Mouse (Mus musculus): ENCODE data around the gene Cfap54.

The Cfap54 gene

DNA sequence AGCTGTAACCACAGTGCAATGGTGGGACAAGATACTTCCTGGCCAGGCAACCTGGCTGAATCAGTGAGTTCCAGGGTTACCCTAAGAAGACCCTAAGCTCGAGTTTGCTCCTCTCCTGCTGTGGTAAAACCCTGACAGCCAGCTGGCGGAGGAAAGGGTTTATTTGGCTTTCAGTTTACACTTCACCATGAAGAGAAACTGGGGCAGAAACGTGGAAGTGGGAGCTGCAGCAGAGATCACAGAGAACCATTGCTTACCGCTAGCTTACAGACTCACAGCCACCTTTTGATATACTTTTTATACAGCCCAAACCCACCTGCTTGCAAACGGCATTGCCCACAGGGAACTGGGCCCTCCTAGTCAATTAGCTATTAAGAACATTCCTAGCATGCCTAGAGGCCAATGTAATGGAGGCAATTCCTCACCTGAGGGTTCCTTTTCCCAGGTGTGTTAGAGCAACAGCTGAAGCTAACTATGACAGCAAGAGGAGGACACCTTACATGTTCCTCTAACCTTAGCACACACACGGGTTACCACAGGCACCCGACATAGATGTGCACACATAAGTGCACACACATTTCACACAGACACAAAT, 16.9 kb upstream of the Cfap54 start:
- in situ Hi-C loops (cut with MboI, MseI): loop anchor here (25.0 kb wide), 1 partner anchor 1439 kb away; no protein-coding TSS in a partner anchor

- in situ Hi-C loops (cut with MboI, MseI): loop anchor here (25.0 kb wide), 1 partner anchor 1440 kb away; no protein-coding TSS in a partner anchor
Measured at GRCm38 (mm10) chr10:93097439-93097838, 16.0 kb upstream of the Cfap54 start.

DNA sequence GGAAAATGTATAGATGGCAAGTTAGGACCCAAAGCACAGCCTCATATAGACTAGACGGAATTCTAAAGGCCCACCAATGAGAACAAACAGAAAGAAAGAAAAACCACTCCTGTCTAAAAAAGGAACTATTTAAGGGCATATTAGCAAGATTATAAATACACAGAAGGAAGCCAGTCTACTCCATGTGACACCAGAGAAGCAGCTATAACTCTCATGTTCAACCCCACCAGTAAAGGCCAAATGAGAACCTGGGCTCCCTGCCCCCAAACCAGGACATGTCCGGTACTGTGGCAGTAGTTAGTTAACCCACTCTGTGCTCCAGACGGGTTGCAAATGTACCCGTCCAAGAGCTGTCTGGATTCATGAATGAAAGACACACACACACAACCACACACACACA, 14.4 kb upstream of the Cfap54 start:
- in situ Hi-C loops (cut with MboI, MseI): loop anchor here (25.0 kb wide), 1 partner anchor 1441 kb away; no protein-coding TSS in a partner anchor

GRCm38 (mm10) chr10:93094957-93095580, 13.7 kb upstream of the Cfap54 start:
- in situ Hi-C loops (cut with MboI, MseI): loop anchor here (25.0 kb wide), 1 partner anchor 1442 kb away; no protein-coding TSS in a partner anchor

GRCm38 (mm10) chr10:93091928-93092327, 10.5 kb upstream of the Cfap54 start:
- in situ Hi-C loops (cut with MboI, MseI): loop anchor here (25.0 kb wide), 1 partner anchor 1445 kb away; no protein-coding TSS in a partner anchor

- in situ Hi-C loops (cut with MboI, MseI): loop anchor here (25.0 kb wide), 1 partner anchor 1447 kb away; no protein-coding TSS in a partner anchor
Measured at GRCm38 (mm10) chr10:93090241-93090640, 8.8 kb upstream of the Cfap54 start.

GRCm38 (mm10) chr10:93088396-93089048, 7.1 kb upstream of the Cfap54 start:
- in situ Hi-C loops (cut with MboI, MseI): loop anchor here (25.0 kb wide), 1 partner anchor 1449 kb away; no protein-coding TSS in a partner anchor

GRCm38 (mm10) chr10:93087504-93087903, 6.1 kb upstream of the Cfap54 start:
- in situ Hi-C loops (cut with MboI, MseI): loop anchor here (25.0 kb wide), 1 partner anchor 1450 kb away; no protein-coding TSS in a partner anchor

DNA sequence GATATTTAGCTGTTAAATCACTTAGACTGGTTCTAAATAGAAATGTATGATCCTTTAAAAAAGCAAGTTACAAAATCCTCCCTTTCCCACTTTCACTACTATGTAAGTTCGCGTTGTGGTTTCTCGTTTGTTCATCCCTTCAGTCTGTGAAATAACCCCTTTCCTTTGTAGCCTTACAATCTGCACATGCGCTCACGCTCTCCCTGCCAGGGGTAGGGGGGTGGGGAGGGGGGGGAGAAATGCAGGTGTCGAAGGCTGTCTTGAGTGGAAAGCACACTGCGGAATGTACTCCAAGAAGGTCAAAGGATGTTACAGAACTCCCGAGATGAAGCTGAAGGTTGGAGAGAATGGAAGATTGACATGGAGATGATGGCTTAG, 2.5 kb upstream of the Cfap54 start:
- in situ Hi-C loops (cut with MboI, MseI): loop anchor here (25.0 kb wide), 1 partner anchor 1453 kb away; no protein-coding TSS in a partner anchor

- in situ Hi-C loops (cut with MboI, MseI): loop anchor here (25.0 kb wide), 1 partner anchor 1454 kb away; no protein-coding TSS in a partner anchor
Measured at GRCm38 (mm10) chr10:93083198-93083962, 2.0 kb upstream of the Cfap54 start.

DNA sequence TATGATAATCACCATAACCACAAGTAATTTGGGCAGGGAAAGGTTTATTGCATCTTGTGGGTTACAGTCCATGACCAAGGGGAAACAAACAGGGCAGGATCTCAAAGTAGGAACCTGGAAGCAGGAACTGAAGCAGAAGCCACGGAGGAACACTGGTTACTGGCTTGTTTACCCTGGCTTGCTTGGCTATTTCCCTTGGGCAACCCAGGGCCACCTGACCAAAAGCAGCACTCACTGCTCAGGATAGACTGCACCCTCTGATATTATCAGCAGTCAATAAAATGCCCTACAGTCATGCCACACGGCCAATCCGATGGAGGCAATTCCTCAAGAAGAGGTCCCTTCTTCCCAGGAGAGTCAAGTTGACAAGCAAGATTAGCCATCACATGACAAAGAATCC, 1.9 kb downstream of the Cfap54 start:
- in situ Hi-C loops (cut with MboI, MseI): loop anchor here (5.0 to 25.0 kb wide), 3 partner anchors 43 to 1458 kb away; no protein-coding TSS in a partner anchor

DNA sequence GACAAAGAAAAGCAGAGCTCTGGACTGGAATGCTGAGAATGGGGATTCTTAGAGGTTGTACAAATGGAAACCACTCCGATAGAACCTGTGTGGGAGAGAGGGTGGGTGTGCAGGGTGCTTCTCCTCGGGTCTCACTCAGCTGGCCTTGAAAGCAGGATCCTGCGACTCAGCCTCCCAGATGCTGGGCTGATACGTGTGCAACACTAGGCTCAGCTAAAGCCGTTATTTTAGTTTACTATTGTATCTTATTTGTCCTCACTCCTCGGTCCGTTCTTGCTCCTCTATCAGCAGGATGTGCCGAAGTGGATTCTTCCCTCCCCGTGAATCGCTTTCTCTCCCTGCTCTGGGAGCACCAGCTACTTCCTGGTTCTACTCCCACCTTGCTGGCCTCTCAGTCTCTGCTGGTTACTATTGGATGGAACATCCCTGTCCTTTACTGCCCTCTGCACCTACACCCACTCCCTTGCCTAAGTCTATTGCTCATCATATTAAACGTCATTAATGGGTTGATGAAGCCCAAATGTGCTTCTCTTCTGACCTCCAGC, 3.4 kb downstream of the Cfap54 start:
- in situ Hi-C loops (cut with MboI, MseI): loop anchor here (5.0 to 25.0 kb wide), 3 partner anchors 44 to 1459 kb away; no protein-coding TSS in a partner anchor

GRCm38 (mm10) chr10:93076376-93076775, 5.0 kb downstream of the Cfap54 start:
- in situ Hi-C loops (cut with MboI, MseI): loop anchor here (5.0 to 25.0 kb wide), 3 partner anchors 46 to 1461 kb away; no protein-coding TSS in a partner anchor

DNA sequence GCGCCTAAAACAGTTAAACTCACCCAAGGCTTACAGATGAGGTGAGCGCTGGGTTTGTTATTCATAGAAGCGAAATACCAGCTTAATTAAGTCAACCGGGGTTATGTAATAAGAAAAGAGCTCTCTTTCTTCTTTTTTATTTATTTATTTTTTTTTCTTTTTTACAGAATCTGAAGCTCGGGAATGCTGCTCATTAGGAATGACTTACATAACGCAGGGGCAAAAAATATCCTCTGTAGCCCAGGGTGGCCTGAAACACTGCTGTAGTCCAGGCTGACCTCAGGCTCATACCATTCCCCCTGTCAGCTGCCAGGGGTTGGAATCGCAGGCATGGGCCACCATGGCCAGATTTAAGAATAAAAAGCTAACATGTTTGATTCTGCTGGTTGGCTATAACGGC, 5.6 kb downstream of the Cfap54 start:
- in situ Hi-C loops (cut with MboI, MseI): loop anchor here (5.0 to 25.0 kb wide), 3 partner anchors 46 to 1461 kb away; no protein-coding TSS in a partner anchor

DNA sequence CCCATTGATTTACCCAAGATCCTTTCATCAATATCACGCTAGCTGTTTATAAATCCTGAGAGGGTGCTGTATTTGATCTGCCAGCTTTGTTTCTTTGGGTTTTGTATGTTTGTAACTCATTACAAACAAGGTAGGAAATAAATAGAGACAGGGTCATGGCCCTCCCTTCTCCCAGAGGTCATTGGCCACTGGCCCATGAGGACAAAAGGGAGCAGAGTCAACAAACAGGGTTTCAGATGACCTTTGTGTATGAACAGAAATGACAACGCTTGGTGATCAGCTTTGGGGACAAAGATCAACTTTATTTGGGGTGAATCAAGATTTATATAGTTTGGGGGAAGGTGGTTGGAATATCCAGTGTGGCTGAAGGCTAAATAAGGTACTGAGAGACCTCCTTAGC, 8.6 kb downstream of the Cfap54 start:
- in situ Hi-C loops (cut with MboI, MseI): loop anchor here (10.0 to 25.0 kb wide), 2 partner anchors 82 to 190 kb away; no protein-coding TSS in a partner anchor

DNA sequence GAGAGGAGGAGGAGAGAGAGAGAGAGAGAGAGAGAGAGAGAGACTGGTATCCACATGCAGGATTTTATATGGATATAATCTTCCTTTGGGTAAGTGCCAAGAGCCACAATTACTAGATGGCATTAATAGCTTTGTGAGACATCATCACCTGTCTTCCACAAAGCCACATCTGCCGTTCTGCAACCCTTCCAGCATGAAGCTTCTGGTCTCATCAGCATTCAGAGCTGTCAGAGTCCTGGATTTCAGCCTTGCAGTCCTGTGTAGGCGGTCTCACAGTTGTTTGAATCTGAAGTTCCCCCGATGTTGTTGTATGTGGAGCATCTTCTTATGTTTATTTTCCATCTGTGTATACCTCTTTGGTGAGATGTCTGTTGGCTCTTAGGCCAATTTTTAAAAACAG, 9.7 kb downstream of the Cfap54 start:
- in situ Hi-C loops (cut with MboI, MseI): loop anchor here (10.0 to 25.0 kb wide), 2 partner anchors 83 to 191 kb away; no protein-coding TSS in a partner anchor

GRCm38 (mm10) chr10:93070121-93070898, 11.1 kb downstream of the Cfap54 start:
- in situ Hi-C loops (cut with MboI, MseI): loop anchor here (10.0 to 25.0 kb wide), 2 partner anchors 84 to 192 kb away; no protein-coding TSS in a partner anchor

DNA sequence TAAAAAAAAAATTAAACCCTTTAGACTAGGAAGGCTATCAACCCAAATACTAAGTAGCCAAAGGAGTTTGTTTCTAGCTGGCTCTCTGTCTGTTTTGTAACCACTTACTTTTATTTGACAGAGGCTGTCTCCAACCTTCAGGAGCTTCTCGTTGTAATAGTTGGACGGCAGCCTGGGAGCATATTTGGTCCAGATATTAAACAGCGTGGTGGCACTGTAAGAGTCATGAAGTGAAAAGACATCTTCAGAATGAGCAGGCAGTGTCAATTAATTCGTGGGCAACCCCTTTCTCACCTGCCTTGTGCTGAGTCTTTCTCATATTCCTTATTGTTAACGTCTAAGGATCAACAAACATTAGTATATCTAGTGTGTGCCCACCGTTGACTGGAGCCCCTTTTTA, 11.7 kb downstream of the Cfap54 start:
- in situ Hi-C loops (cut with MboI, MseI): loop anchor here (10.0 to 25.0 kb wide), 2 partner anchors 85 to 193 kb away; no protein-coding TSS in a partner anchor

GRCm38 (mm10) chr10:93069041-93069679, 12.3 kb downstream of the Cfap54 start:
- in situ Hi-C loops (cut with MboI, MseI): loop anchor here (25.0 kb wide), 1 partner anchor 193 kb away; no protein-coding TSS in a partner anchor

Measured in regulatory T cell (primary cell).